Comparison of ENCODE assay signal across 17 mouse cellular contexts in the genomic region with DNA sequence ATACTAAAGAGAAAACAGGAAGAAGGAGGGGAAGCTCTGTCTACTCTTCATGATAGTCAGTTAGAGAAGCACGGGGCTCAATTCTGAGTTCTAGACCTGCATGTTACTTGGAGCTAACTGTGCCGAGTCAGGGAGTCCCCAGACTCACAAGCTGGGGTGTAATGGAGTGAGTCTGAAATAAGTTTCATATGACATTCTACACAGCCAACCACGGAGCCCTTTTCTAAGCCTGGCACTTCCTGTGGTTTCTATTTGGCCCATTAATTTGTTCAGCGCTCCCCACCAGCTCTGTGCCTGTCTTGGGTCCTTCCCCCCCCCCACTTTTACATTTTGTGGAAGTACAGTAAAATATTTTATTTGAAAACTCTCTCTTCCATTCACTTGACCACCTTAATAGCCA. TPM values are rescaled to one million over a fixed set of nuclear protein-coding genes. Genes with fewer than 3 reads are reported as not detected.
DNase-seq lines count a peak whose midpoint lies in the region; ATAC-seq and TF ChIP-seq lines count a peak whose summit lies in the region.
"Had no signal": no experiment of that assay in that cellular context is flagged by ENCODE, and none has a peak within 500 bp of the region (broad histone marks: within the 10 kb centered on the region; RNA-seq: fewer than 3 reads in every experiment).

No protein-coding gene starts in this region.

- 83% methylated on average over 4 of the region's 4 CpGs for WGBS in hindbrain, embryonic 14.5 days
- WGBS in hindbrain, embryonic 11.5 days: 89% methylated on average over 4 of the region's 4 CpGs
- 34% methylated on average over 4 of the region's 4 CpGs for WGBS in liver, embryonic 16.5 days (ENCODE audit: insufficient replicate concordance)
- 80% methylated on average over 4 of the region's 4 CpGs for WGBS in cerebellum, adult 2 months

- H3K36me3 ChIP-seq in hindbrain, embryonic 14.5 days (replicated peaks; ENCODE audit: control insufficient read depth, insufficient read depth): peaks cover 14% of the 10 kb centered on the region
- no peaks in the 10 kb centered on the region for H3K36me3 ChIP-seq in hindbrain, embryonic 11.5 days (ENCODE audit: control insufficient read depth, insufficient read depth, low read length)
- H3K36me3 ChIP-seq in liver, embryonic 16.5 days (ENCODE audit: control insufficient read depth, insufficient read depth): no peaks in the 10 kb centered on the region
- H3K36me3 ChIP-seq: embryonic facial prominence, embryonic 13.5 days had no signal

- TF ChIP-seq CTCF in cerebellum, adult 2 months (IDR thresholded peaks at IDR 0.05; ENCODE audit: borderline replicate concordance, insufficient read depth, low read depth, low read length): no peak

- DNase-seq in hindbrain, embryonic 14.5 days (ENCODE audit: low spot score): no peak
- no peak for DNase-seq in hindbrain, embryonic 11.5 days (ENCODE audit: low spot score)
- peak; percentile 31 for DNase-seq in CD4-positive, CD25-positive, alpha-beta regulatory T cell, adult 2 months (ENCODE audit: low read depth, low spot score)
- no peak for DNase-seq in MN1 (ENCODE audit: low spot score)
- no peak for DNase-seq in testis, postnatal 14 days (ENCODE audit: low spot score)
- DNase-seq in cerebellum, adult 2 months: no peak
- DNase-seq: cerebellum, adult 11 months; gastrocnemius, postnatal 10 days; heart, postnatal 36 days; kidney, adult 18-20 months; kidney, postnatal 4 days; right cerebral cortex, postnatal 14 days had no signal

- no peak for ATAC-seq in hindbrain, embryonic 14.5 days (ENCODE audit: low FRiP score)
- no peak for ATAC-seq in hindbrain, embryonic 11.5 days (ENCODE audit: low FRiP score)
- ATAC-seq in granulocyte monocyte progenitor cell, adult 5-6 weeks (replicated peaks; ENCODE audit: poor library complexity, severe bottlenecking): peak; percentile 10; the same call in 1 of the 2 replicates
- no peak for ATAC-seq in liver, embryonic 16.5 days (ENCODE audit: low read depth)
- ATAC-seq: lung, postnatal 0 days had no signal

- no peaks in the 10 kb centered on the region for H3K27me3 ChIP-seq in hindbrain, embryonic 14.5 days (ENCODE audit: control insufficient read depth, insufficient read depth, low read length)
- H3K27me3 ChIP-seq in hindbrain, embryonic 11.5 days (ENCODE audit: control insufficient read depth, insufficient read depth, low read length): no peaks in the 10 kb centered on the region
- H3K27me3 ChIP-seq in liver, embryonic 16.5 days (ENCODE audit: control insufficient read depth, insufficient read depth, low read depth, low read length): no peaks in the 10 kb centered on the region
- no peaks in the 10 kb centered on the region for H3K27me3 ChIP-seq in cerebellum, adult 2 months (ENCODE audit: control insufficient read depth, insufficient read depth, low read length)
- H3K27me3 ChIP-seq: embryonic facial prominence, embryonic 13.5 days had no signal

- H3K27ac ChIP-seq in hindbrain, embryonic 14.5 days: peak overlapping the region; percentile 47; the same call in 1 of the 2 replicates
- no peak overlapping the region for H3K27ac ChIP-seq in hindbrain, embryonic 11.5 days (ENCODE audit: low read depth, low read length)
- peak overlapping the region; percentile 84 for H3K27ac ChIP-seq in liver, embryonic 16.5 days (ENCODE audit: low read length)
- H3K27ac ChIP-seq in cerebellum, adult 2 months (ENCODE audit: insufficient read depth, low read length): no peak overlapping the region
- H3K27ac ChIP-seq: embryonic facial prominence, embryonic 13.5 days had no signal

- no peak overlapping the region for H3K4me2 ChIP-seq in hindbrain, embryonic 14.5 days (replicated peaks)
- H3K4me2 ChIP-seq in hindbrain, embryonic 11.5 days (replicated peaks; ENCODE audit: low read depth, low read length): no peak overlapping the region
- H3K4me2 ChIP-seq in liver, embryonic 16.5 days (ENCODE audit: low read depth, low read length): peak overlapping the region; percentile 67; the same call in 1 of the 2 replicates
- H3K4me2 ChIP-seq: embryonic facial prominence, embryonic 13.5 days; midbrain, embryonic 11.5 days had no signal

- peaks cover 9% of the 10 kb centered on the region; the same call in 1 of the 2 replicates for H3K4me1 ChIP-seq in hindbrain, embryonic 14.5 days (replicated peaks; ENCODE audit: control insufficient read depth, insufficient read depth, low read length)
- H3K4me1 ChIP-seq in hindbrain, embryonic 11.5 days (replicated peaks; ENCODE audit: control insufficient read depth, insufficient read depth, low read length): no peaks in the 10 kb centered on the region
- peaks cover 65% of the 10 kb centered on the region for H3K4me1 ChIP-seq in liver, embryonic 16.5 days (ENCODE audit: control insufficient read depth, low read depth, low read length)
- H3K4me1 ChIP-seq in cerebellum, adult 2 months (ENCODE audit: control insufficient read depth, insufficient read depth, low read length): no peaks in the 10 kb centered on the region

- no peak for TF ChIP-seq POLR2A in cerebellum, adult 2 months (IDR thresholded peaks at IDR 0.05; ENCODE audit: borderline replicate concordance, insufficient read depth, low read length)

- H3K9me3 ChIP-seq in hindbrain, embryonic 14.5 days (ENCODE audit: control insufficient read depth, low read length): no peaks in the 10 kb centered on the region
- no peaks in the 10 kb centered on the region for H3K9me3 ChIP-seq in hindbrain, embryonic 11.5 days (ENCODE audit: control insufficient read depth, low read length)
- H3K9me3 ChIP-seq in liver, embryonic 16.5 days (replicated peaks; ENCODE audit: control insufficient read depth, low read length): no peaks in the 10 kb centered on the region
- H3K9me3 ChIP-seq: embryonic facial prominence, embryonic 13.5 days had no signal

- H3K4me3 ChIP-seq in hindbrain, embryonic 14.5 days (replicated peaks; ENCODE audit: low read length): no peak overlapping the region
- H3K4me3 ChIP-seq in hindbrain, embryonic 11.5 days (ENCODE audit: low read depth, low read length): no peak overlapping the region
- H3K4me3 ChIP-seq in liver, embryonic 16.5 days (ENCODE audit: low read depth, low read length): no peak overlapping the region
- no peak overlapping the region for H3K4me3 ChIP-seq in cerebellum, adult 2 months (replicated peaks; ENCODE audit: insufficient read depth, low read depth, low read length)
- H3K4me3 ChIP-seq: embryonic facial prominence, embryonic 13.5 days had no signal

- no peak overlapping the region for H3K9ac ChIP-seq in hindbrain, embryonic 14.5 days
- no peak overlapping the region for H3K9ac ChIP-seq in hindbrain, embryonic 11.5 days (ENCODE audit: low read depth, low read length)
- H3K9ac ChIP-seq in liver, embryonic 16.5 days (ENCODE audit: low read depth, low read length): no peak overlapping the region

RNA-seq across cellular contexts. Expression of a gene that starts 27.3 kb away (rescaled TPM):
- 15.5 and 16.3 TPM in 2 replicates for polyA plus RNA-seq in hindbrain, embryonic 14.5 days (2014; fragmentation: Nextera tagmentation; extraction: Ambion mirVana)
- polyA plus RNA-seq in hindbrain, embryonic 11.5 days (2014; fragmentation: Nextera tagmentation; extraction: Ambion mirVana): 3.3 and 4.5 TPM in 2 replicates
- 13.4 and 16.7 TPM in 2 replicates for total RNA-seq in granulocyte monocyte progenitor cell, adult 5-6 weeks (2014; fragmentation: Nextera tagmentation)
- 9.9 and 14.1 TPM in 2 replicates for total RNA-seq in granulocyte monocyte progenitor cell, adult 5-6 weeks (2017)
- 1.5 TPM in 2 replicates for polyA plus RNA-seq in liver, embryonic 16.5 days (2015; fragmentation: Nextera tagmentation; extraction: Ambion mirVana)
- 8.2 and 8.3 TPM in 2 replicates for polyA plus RNA-seq in cerebellum, adult 2 months (2012; rRNA removed)

Comparison
In these comparisons a context has a peak if more than half of its experiments do, and no peak if none do; other contexts are left out.
1. H3K27ac ChIP-seq: peak in hindbrain, embryonic 14.5 days (single experiment) and liver, embryonic 16.5 days (single experiment); none in hindbrain, embryonic 11.5 days (single experiment) and cerebellum, adult 2 months (single experiment).